Mouse (Mus musculus): ENCODE data around the gene Cdhr2. TPM values are rescaled to one million over a fixed set of nuclear protein-coding genes. Genes with fewer than 3 reads are reported as not detected.

Gene Cdhr2
- total and polyA plus RNA-seq, 3 experiments: not detected

DNA sequence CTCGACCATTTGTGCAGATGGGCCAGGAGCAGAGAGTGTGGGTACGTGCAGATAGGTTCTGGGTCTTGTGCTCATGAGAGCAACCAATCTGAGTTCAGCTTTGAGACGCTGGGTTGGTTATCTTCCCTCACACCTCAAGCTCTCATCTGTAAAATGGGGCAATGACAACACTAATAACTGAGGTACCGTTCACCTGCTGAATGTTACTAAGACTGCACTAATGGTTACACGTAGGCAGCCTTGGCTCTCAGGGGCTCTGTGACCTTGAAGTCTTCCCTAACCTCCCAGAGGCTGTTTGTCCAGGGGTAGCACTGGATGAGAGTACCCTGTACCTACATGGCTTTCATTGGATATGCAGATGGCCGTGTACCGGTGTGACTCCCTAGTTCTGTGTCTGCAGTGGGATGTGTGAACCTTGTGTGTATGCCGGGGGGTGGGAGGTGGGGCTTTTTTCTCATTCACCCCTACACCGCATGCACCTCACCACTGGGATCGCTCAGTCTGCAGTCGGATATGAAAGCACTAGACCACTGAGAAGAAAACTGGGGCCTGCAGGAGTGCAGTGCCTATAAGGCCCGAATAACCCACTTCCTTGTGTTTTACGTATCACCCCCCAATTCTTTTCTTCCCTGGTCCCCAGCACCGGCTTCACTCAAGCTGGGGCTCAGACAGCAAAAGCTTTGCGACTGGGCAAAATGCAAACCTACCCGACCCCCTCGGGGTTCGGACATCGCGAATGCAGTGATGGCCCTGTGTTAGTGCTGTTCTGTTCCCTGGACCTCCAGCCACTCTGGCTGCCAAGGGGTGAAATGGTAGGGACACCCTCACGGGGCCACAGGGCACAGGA lies 8.3 kb upstream of the Cdhr2 start:
- Histone ChIP-seq H3K27ac (ENCODE audit: control insufficient read depth, low read depth, low read length) (peak overlapping the region; percentile 96), H3K4me1 (ENCODE audit: control insufficient read depth in 1 of 2, insufficient read depth in 2 of 2, low read length in 2 of 2) (peaks cover 2 to 27% of the 10 kb centered on the region in 2 experiments), H3K79me2 (ENCODE audit: control insufficient read depth, insufficient read depth, low read length, poor library complexity) (peaks cover 33% of the 10 kb centered on the region), H3K36me3 (ENCODE audit: control insufficient read depth in 1 of 2, insufficient read depth in 2 of 2, low read length in 2 of 2) (peaks cover 0 to 20% of the 10 kb centered on the region in 2 experiments; a peak in 2 of 4 replicates), H3K4me3 (ENCODE audit: control insufficient read depth in 1 of 2, insufficient read depth in 1 of 2, low read depth in 2 of 2, low read length in 2 of 2) (peak overlapping the region; percentile 92 to 99), H3K9ac (ENCODE audit: control insufficient read depth, low read depth, low read length, poor library complexity, severe bottlenecking) (peak overlapping the region; percentile 95), H3K9me3 (replicated peaks; ENCODE audit: insufficient read depth, low read length) (no peaks in the 10 kb centered on the region), H3K27me3 (ENCODE audit: control insufficient read depth in 1 of 2, insufficient read depth in 2 of 2, low read length in 2 of 2) (no peaks in the 10 kb centered on the region; a peak in 1 of 4 replicates)
- TF ChIP-seq ELF1 (IDR thresholded peaks at IDR 0.05; ENCODE audit: low read depth, low read length) (0 out of 2 replicates have a peak, but pooled peaks have one; percentile 22), POLR2AphosphoS2 (IDR thresholded peaks at IDR 0.05; ENCODE audit: low read length) (0 out of 2 replicates have a peak, but pooled peaks have one; percentile 7), MXI1 (IDR thresholded peaks at IDR 0.05; ENCODE audit: low read depth, low read length) (0 out of 2 replicates have a peak, but pooled peaks have one; percentile 11), TCF12 (IDR thresholded peaks at IDR 0.05; ENCODE audit: low read depth, low read length) (no peak)
- peak; percentile 58 for DNase-seq (ENCODE audit: low read depth, low spot score)

DNA sequence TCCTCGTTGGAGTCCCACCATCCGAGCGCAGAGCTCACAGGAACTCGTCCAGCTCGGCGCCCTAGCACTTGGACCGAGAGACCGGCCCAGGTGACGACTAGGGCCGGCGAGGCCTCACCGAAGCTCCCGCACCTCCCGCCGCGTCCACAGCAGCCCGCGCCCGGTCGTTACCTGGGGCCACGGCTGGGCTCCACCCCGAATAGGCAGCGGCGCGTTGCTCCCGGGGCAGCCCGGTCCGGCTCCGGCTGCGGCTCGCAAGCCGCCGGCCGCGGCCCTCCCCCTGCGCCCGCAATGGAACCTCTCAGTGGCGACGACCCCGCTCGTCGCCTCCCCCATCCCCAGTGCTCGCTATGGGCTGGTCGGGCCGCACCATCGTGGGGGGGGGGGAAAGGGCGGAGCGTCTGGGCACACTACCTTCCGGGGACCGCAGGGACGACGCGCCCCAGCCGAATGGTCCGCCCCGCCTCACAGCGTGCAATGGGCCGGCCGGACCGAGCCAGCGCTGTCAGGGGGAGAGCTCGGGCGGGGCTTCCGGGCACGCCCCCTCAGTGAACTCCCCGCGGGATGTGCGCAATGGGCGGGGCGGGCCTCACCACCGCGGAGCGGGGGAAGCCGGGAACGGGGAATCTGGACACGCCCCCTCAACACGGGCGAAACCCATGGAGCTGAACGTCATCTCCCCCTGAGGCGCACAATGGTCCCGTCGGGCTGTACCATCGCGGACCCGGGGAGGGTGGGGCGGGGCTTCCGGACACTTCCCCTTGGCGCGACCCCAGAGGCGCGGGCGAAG lies 7.5 kb upstream of the Cdhr2 start, which contains the start of gene Rnf44:
Gene Rnf44 (minus strand): TSS at position 350 of the 790 bp plus-strand sequence.
- H3K36me3 ChIP-seq (ENCODE audit: control insufficient read depth in 1 of 2, insufficient read depth in 2 of 2, low read length in 2 of 2): peaks cover 0 to 16% of the 10 kb centered on the region in 2 experiments; a peak in 2 of 4 replicates
- peak; percentile 99 for DNase-seq (ENCODE audit: low read depth, low spot score)
- H3K27me3 ChIP-seq (ENCODE audit: control insufficient read depth in 1 of 2, insufficient read depth in 2 of 2, low read length in 2 of 2): no peaks in the 10 kb centered on the region; a peak in 1 of 4 replicates
- peak within 1 kb of the TSS; percentile 96 for H3K27ac ChIP-seq (ENCODE audit: control insufficient read depth, low read depth, low read length)
- H3K4me3 ChIP-seq (ENCODE audit: control insufficient read depth in 1 of 2, insufficient read depth in 1 of 2, low read depth in 2 of 2, low read length in 2 of 2): peak within 1 kb of the TSS; percentile 92 to 99
- no peaks in the 10 kb centered on the region for H3K9me3 ChIP-seq (replicated peaks; ENCODE audit: insufficient read depth, low read length)
- H3K9ac ChIP-seq (ENCODE audit: control insufficient read depth, low read depth, low read length, poor library complexity, severe bottlenecking): peak within 1 kb of the TSS; percentile 95
- peaks cover 2 to 27% of the 10 kb centered on the region in 2 experiments for H3K4me1 ChIP-seq (ENCODE audit: control insufficient read depth in 1 of 2, insufficient read depth in 2 of 2, low read length in 2 of 2)
- peaks cover 33% of the 10 kb centered on the region for H3K79me2 ChIP-seq (ENCODE audit: control insufficient read depth, insufficient read depth, low read length, poor library complexity)
- TF ChIP-seq MEF2A (IDR thresholded peaks at IDR 0.05; ENCODE audit: extremely low read depth, insufficient replicate concordance, low read depth, low read length, poor library complexity, severe bottlenecking) (0 out of 2 replicates have a peak, but pooled peaks have one; percentile 32), ZC3H11A (IDR thresholded peaks at IDR 0.05; ENCODE audit: low read depth, low read length) (no peak), GABPA (IDR thresholded peaks at IDR 0.05; ENCODE audit: low read depth, low read length) (no peak), TBP (IDR thresholded peaks at IDR 0.05; ENCODE audit: low read depth, low read length) (0 out of 2 replicates have a peak, but pooled peaks have one; percentile 10), ETS1 (IDR thresholded peaks at IDR 0.05; ENCODE audit: low read depth, low read length) (peak; percentile 37; the same call in 1 of the 2 replicates), BHLHE40 (IDR thresholded peaks at IDR 0.05; ENCODE audit: borderline replicate concordance, low read depth, low read length) (peak; percentile 61), POLR2A (IDR thresholded peaks at IDR 0.05; ENCODE audit: control insufficient read depth in 1 of 2, insufficient read depth in 1 of 2, low read depth in 1 of 2, low read length in 2 of 2, poor library complexity in 1 of 2) (peak in 1 of 2 experiments; percentile 72; a peak in 3 of 4 replicates), CTCF (IDR thresholded peaks at IDR 0.05 in 2 of 3, conservative IDR thresholded peaks at IDR 0.05 in 1 of 3; ENCODE audit: control insufficient read depth in 1 of 3, insufficient read depth in 1 of 3, low read depth in 2 of 3, low read length in 3 of 3, poor library complexity in 1 of 3, severe bottlenecking in 1 of 3) (no peak), MAZ (IDR thresholded peaks at IDR 0.05; ENCODE audit: low read depth, low read length) (peak; percentile 95; the same call in 1 of the 2 replicates), MYC (IDR thresholded peaks at IDR 0.05; ENCODE audit: low read depth, low read length) (no peak), ELF1 (IDR thresholded peaks at IDR 0.05; ENCODE audit: low read depth, low read length) (peak; percentile 84; the same call in 1 of the 2 replicates), SIN3A (IDR thresholded peaks at IDR 0.05; ENCODE audit: low read length) (peak; percentile 94), MYB (IDR thresholded peaks at IDR 0.05; ENCODE audit: low read depth, low read length) (no peak), NELFE (IDR thresholded peaks at IDR 0.05; ENCODE audit: low read depth, low read length) (peak; percentile 69), E2F4 (IDR thresholded peaks at IDR 0.05; ENCODE audit: borderline replicate concordance, low read depth, low read length) (no peak), POLR2AphosphoS5 (IDR thresholded peaks at IDR 0.05; ENCODE audit: borderline replicate concordance, low read depth, low read length) (no peak), CHD1 (IDR thresholded peaks at IDR 0.05; ENCODE audit: low read depth, low read length) (peak; percentile 100), TCF12 (IDR thresholded peaks at IDR 0.05; ENCODE audit: low read depth, low read length) (peak; percentile 73), HCFC1 (IDR thresholded peaks at IDR 0.05; ENCODE audit: low read depth, low read length) (peak; percentile 43), ZMIZ1 (IDR thresholded peaks at IDR 0.05; ENCODE audit: low read depth, low read length) (0 out of 2 replicates have a peak, but pooled peaks have one; percentile 42), GATA1 (IDR thresholded peaks at IDR 0.05; ENCODE audit: low read depth, low read length) (no peak), NRF1 (IDR thresholded peaks at IDR 0.05; ENCODE audit: insufficient read depth, low read depth, low read length, poor library complexity, severe bottlenecking) (peak; percentile 47; the same call in 1 of the 2 replicates), MXI1 (IDR thresholded peaks at IDR 0.05; ENCODE audit: low read depth, low read length) (peak; percentile 43), USF1 (IDR thresholded peaks at IDR 0.05; ENCODE audit: low read depth, low read length) (0 out of 2 replicates have a peak, but pooled peaks have one; percentile 5), MAX (IDR thresholded peaks at IDR 0.05; ENCODE audit: low read length) (peak; percentile 65; the same call in 1 of the 2 replicates)

Data from MEL (cell line).